Mouse (Mus musculus) CD4-positive helper T cell, adult 2 months (primary cell): ENCODE measurements around the gene Dnaja3.

Experiments
- DNase-seq: peaks from one replicate; pipeline ENCODE4 v3.0.0-alpha.2; 2012; ENCODE audit warnings: low read depth, missing footprints, low spot score

Gene Dnaja3

GRCm38 (mm10) chr16:4722128-4722914, 82.5 kb downstream of the Dnaja3 start:
- DNase-seq = peak; percentile 14

- peak; percentile 25 for DNase-seq
Measured at GRCm38 (mm10) chr16:4722915-4723209, 83.1 kb downstream of the Dnaja3 start.

- no peak for DNase-seq
Measured at GRCm38 (mm10) chr16:4725266-4725665, 85.5 kb downstream of the Dnaja3 start.

GRCm38 (mm10) chr16:4725780-4726527, 86.2 kb downstream of the Dnaja3 start, which contains the start of gene Hmox2:
Hmox2 (plus strand) TSS chr16:4726361.
- peak; percentile 93 for DNase-seq

- DNase-seq = no peak
Measured at GRCm38 (mm10) chr16:4726528-4727128, 86.8 kb downstream of the Dnaja3 start.

GRCm38 (mm10) chr16:4727526-4727925, 87.7 kb downstream of the Dnaja3 start:
- DNase-seq = no peak

GRCm38 (mm10) chr16:4727963-4728362, 88.2 kb downstream of the Dnaja3 start:
- no peak for DNase-seq

- no peak for DNase-seq
Measured at GRCm38 (mm10) chr16:4730776-4731358, 91.1 kb downstream of the Dnaja3 start.

- peak; percentile 29 for DNase-seq
Measured at GRCm38 (mm10) chr16:4736262-4736661, 96.5 kb downstream of the Dnaja3 start.

- no peak for DNase-seq
Measured at GRCm38 (mm10) chr16:4739994-4740393, 100.2 kb downstream of the Dnaja3 start.

- DNase-seq = no peak
Measured at GRCm38 (mm10) chr16:4742186-4742585, 102.4 kb downstream of the Dnaja3 start.

- no peak for DNase-seq
Measured at GRCm38 (mm10) chr16:4752155-4752554, 112.4 kb downstream of the Dnaja3 start.

- no peak for DNase-seq
Measured at GRCm38 (mm10) chr16:4754045-4754444, 114.3 kb downstream of the Dnaja3 start.

- DNase-seq = peak; percentile 31
Measured at GRCm38 (mm10) chr16:4756660-4757335, 117.0 kb downstream of the Dnaja3 start.
